Mouse (Mus musculus): ENCODE data around the gene Gm20388. TPM values are rescaled to one million over a fixed set of nuclear protein-coding genes. Genes with fewer than 3 reads are reported as not detected.
A peak's percentile ranks its signal among the peaks of the same experiment; 100 is the strongest.

Gm20388 gene
- total and polyA plus RNA-seq, 3 experiments: 0.02 to 0.05 TPM; not detected in 1

GRCm38 (mm10) chr8:121846815-121847214, 1936.2 kb downstream of the Gm20388 start:
- ATAC-seq (ENCODE audit: extremely low read depth, insufficient number of reproducible peaks, low FRiP score, poor library complexity, severe bottlenecking) (no peak), DNase-seq (ENCODE audit: low spot score) (no peak)
- Histone ChIP-seq H3K36me3 (replicated peaks) (no peaks in the 10 kb centered on the region), H3K27me3 (ENCODE audit: insufficient read depth, low read length) (peaks cover 38% of the 10 kb centered on the region), H3K9me3 (replicated peaks) (no peaks in the 10 kb centered on the region), H3K4me1 (ENCODE audit: insufficient read depth, low read depth, low read length) (peaks cover 41% of the 10 kb centered on the region), H3K4me3 (ENCODE audit: low read depth, low read length) (no peak overlapping the region)
- TF ChIP-seq GATA2 (IDR thresholded peaks at IDR 0.05; ENCODE audit: borderline replicate concordance, low read depth, low read length) (no peak), TAL1 (conservative IDR thresholded peaks at IDR 0.05; ENCODE audit: low read depth, low read length) (no peak), POLR2AphosphoS5 (IDR thresholded peaks at IDR 0.05; ENCODE audit: insufficient replicate concordance, low read depth, low read length) (no peak), CTCF (IDR thresholded peaks at IDR 0.05; ENCODE audit: low read depth, low read length) (no peak), GATA1 (IDR thresholded peaks at IDR 0.05; ENCODE audit: borderline replicate concordance, low read length) (no peak)

GRCm38 (mm10) chr8:121847261-121847822, 1936.7 kb downstream of the Gm20388 start:
- H3K36me3 ChIP-seq (replicated peaks): no peaks in the 10 kb centered on the region
- peaks cover 37% of the 10 kb centered on the region for H3K27me3 ChIP-seq (ENCODE audit: insufficient read depth, low read length)
- DNase-seq (ENCODE audit: low spot score) (no peak), ATAC-seq (ENCODE audit: extremely low read depth, insufficient number of reproducible peaks, low FRiP score, poor library complexity, severe bottlenecking) (no peak)
- no peaks in the 10 kb centered on the region for H3K9me3 ChIP-seq (replicated peaks)
- no peak for TF ChIP-seq GATA1 (IDR thresholded peaks at IDR 0.05; ENCODE audit: borderline replicate concordance, low read length)
- no peak for TF ChIP-seq TAL1 (conservative IDR thresholded peaks at IDR 0.05; ENCODE audit: low read depth, low read length)
- no peak for TF ChIP-seq POLR2AphosphoS5 (IDR thresholded peaks at IDR 0.05; ENCODE audit: insufficient replicate concordance, low read depth, low read length)
- TF ChIP-seq CTCF (IDR thresholded peaks at IDR 0.05; ENCODE audit: low read depth, low read length): no peak
- TF ChIP-seq GATA2 (IDR thresholded peaks at IDR 0.05; ENCODE audit: borderline replicate concordance, low read depth, low read length): no peak
- peaks cover 45% of the 10 kb centered on the region for H3K4me1 ChIP-seq (ENCODE audit: insufficient read depth, low read depth, low read length)
- no peak overlapping the region for H3K4me3 ChIP-seq (ENCODE audit: low read depth, low read length)

- H3K4me1 ChIP-seq (ENCODE audit: insufficient read depth, low read depth, low read length): peaks cover 50% of the 10 kb centered on the region
- ATAC-seq (ENCODE audit: extremely low read depth, insufficient number of reproducible peaks, low FRiP score, poor library complexity, severe bottlenecking) (no peak), DNase-seq (ENCODE audit: low spot score) (no peak)
- no peaks in the 10 kb centered on the region for H3K9me3 ChIP-seq (replicated peaks)
- no peak overlapping the region for H3K4me3 ChIP-seq (ENCODE audit: low read depth, low read length)
- TF ChIP-seq CTCF (IDR thresholded peaks at IDR 0.05; ENCODE audit: low read depth, low read length) (no peak), TAL1 (conservative IDR thresholded peaks at IDR 0.05; ENCODE audit: low read depth, low read length) (no peak), POLR2AphosphoS5 (IDR thresholded peaks at IDR 0.05; ENCODE audit: insufficient replicate concordance, low read depth, low read length) (no peak), GATA1 (IDR thresholded peaks at IDR 0.05; ENCODE audit: borderline replicate concordance, low read length) (no peak), GATA2 (IDR thresholded peaks at IDR 0.05; ENCODE audit: borderline replicate concordance, low read depth, low read length) (no peak)
- peaks cover 33% of the 10 kb centered on the region for H3K27me3 ChIP-seq (ENCODE audit: insufficient read depth, low read length)
- no peaks in the 10 kb centered on the region for H3K36me3 ChIP-seq (replicated peaks)
Observed at GRCm38 (mm10) chr8:121847987-121848386, 1937.3 kb downstream of the Gm20388 start.

- no peak for ATAC-seq (ENCODE audit: extremely low read depth, insufficient number of reproducible peaks, low FRiP score, poor library complexity, severe bottlenecking)
- Histone ChIP-seq H3K36me3 (replicated peaks) (no peaks in the 10 kb centered on the region), H3K9me3 (replicated peaks) (no peaks in the 10 kb centered on the region), H3K4me3 (ENCODE audit: low read depth, low read length) (no peak overlapping the region), H3K4me1 (ENCODE audit: insufficient read depth, low read depth, low read length) (peaks cover 54% of the 10 kb centered on the region), H3K27me3 (ENCODE audit: insufficient read depth, low read length) (peaks cover 33% of the 10 kb centered on the region)
- TF ChIP-seq GATA1 (IDR thresholded peaks at IDR 0.05; ENCODE audit: borderline replicate concordance, low read length) (no peak), CTCF (IDR thresholded peaks at IDR 0.05; ENCODE audit: low read depth, low read length) (no peak), TAL1 (conservative IDR thresholded peaks at IDR 0.05; ENCODE audit: low read depth, low read length) (no peak), GATA2 (IDR thresholded peaks at IDR 0.05; ENCODE audit: borderline replicate concordance, low read depth, low read length) (no peak), POLR2AphosphoS5 (IDR thresholded peaks at IDR 0.05; ENCODE audit: insufficient replicate concordance, low read depth, low read length) (no peak)
- no peak for DNase-seq (ENCODE audit: low spot score)
Observed at GRCm38 (mm10) chr8:121848495-121848894, 1937.9 kb downstream of the Gm20388 start.

- H3K27me3 ChIP-seq (ENCODE audit: insufficient read depth, low read length): peaks cover 31% of the 10 kb centered on the region
- H3K36me3 ChIP-seq (replicated peaks): no peaks in the 10 kb centered on the region
- H3K4me1 ChIP-seq (ENCODE audit: insufficient read depth, low read depth, low read length): peaks cover 54% of the 10 kb centered on the region
- ATAC-seq (ENCODE audit: extremely low read depth, insufficient number of reproducible peaks, low FRiP score, poor library complexity, severe bottlenecking): no peak
- no peaks in the 10 kb centered on the region for H3K9me3 ChIP-seq (replicated peaks)
- no peak overlapping the region for H3K4me3 ChIP-seq (ENCODE audit: low read depth, low read length)
- no peak for TF ChIP-seq GATA1 (IDR thresholded peaks at IDR 0.05; ENCODE audit: borderline replicate concordance, low read length)
- TF ChIP-seq TAL1 (conservative IDR thresholded peaks at IDR 0.05; ENCODE audit: low read depth, low read length): no peak
- TF ChIP-seq CTCF (IDR thresholded peaks at IDR 0.05; ENCODE audit: low read depth, low read length): no peak
- TF ChIP-seq POLR2AphosphoS5 (IDR thresholded peaks at IDR 0.05; ENCODE audit: insufficient replicate concordance, low read depth, low read length): no peak
- TF ChIP-seq GATA2 (IDR thresholded peaks at IDR 0.05; ENCODE audit: borderline replicate concordance, low read depth, low read length): no peak
- no peak for DNase-seq (ENCODE audit: low spot score)
Observed at GRCm38 (mm10) chr8:121849303-121849702, 1938.7 kb downstream of the Gm20388 start.

- peaks cover 34% of the 10 kb centered on the region for H3K27me3 ChIP-seq (ENCODE audit: insufficient read depth, low read length)
- ATAC-seq (ENCODE audit: extremely low read depth, insufficient number of reproducible peaks, low FRiP score, poor library complexity, severe bottlenecking) (peak; percentile 52; the same call in 1 of the 2 replicates), DNase-seq (ENCODE audit: low spot score) (peak; percentile 67)
- no peaks in the 10 kb centered on the region for H3K36me3 ChIP-seq (replicated peaks)
- TF ChIP-seq CTCF (IDR thresholded peaks at IDR 0.05; ENCODE audit: low read depth, low read length): peak; percentile 84
- no peak for TF ChIP-seq GATA1 (IDR thresholded peaks at IDR 0.05; ENCODE audit: borderline replicate concordance, low read length)
- H3K4me1 ChIP-seq (ENCODE audit: insufficient read depth, low read depth, low read length): peaks cover 54% of the 10 kb centered on the region
- no peaks in the 10 kb centered on the region for H3K9me3 ChIP-seq (replicated peaks)
- peak overlapping the region; percentile 5; the same call in 1 of the 2 replicates for H3K4me3 ChIP-seq (ENCODE audit: low read depth, low read length)
Observed at GRCm38 (mm10) chr8:121850018-121850417, 1939.4 kb downstream of the Gm20388 start.

Measured in G1E (cell line).